Mouse (Mus musculus) limb, embryonic 15.5 days (tissue): ENCODE measurements around the gene Rgs8. TPM values are rescaled to one million over a fixed set of nuclear protein-coding genes. Genes with fewer than 3 reads are reported as not detected.

Experiments used
- ATAC-seq: fragments of 200-750 bp; cut with Nextera tagmentation; 2 replicates; pipeline ENCODE4 v1.8.0; 2017; ENCODE audit warnings: low read depth, moderate TSS enrichment; ENCODE audit not compliant: insufficient number of reproducible peaks, low FRiP score, low TSS enrichment
- H3K27ac ChIP-seq: fragments of 300-500 bp; sonication (generic); 2 replicates; pipeline ENCODE4 v1.5.1; 2015; ENCODE audit warnings: moderate library complexity, mild to moderate bottlenecking, inconsistent platforms
- H3K27me3 ChIP-seq: fragments of 300-500 bp; sonication (generic); 2 replicates; pipeline ENCODE4 v1.6.1; 2015; ENCODE audit warnings: inconsistent platforms
- H3K36me3 ChIP-seq: fragments of 300-500 bp; sonication (generic); 2 replicates; pipeline ENCODE4 v1.6.1; 2015; ENCODE audit warnings: inconsistent platforms
- H3K4me1 ChIP-seq: fragments of 300-500 bp; sonication (generic); 2 replicates; pipeline ENCODE4 v1.6.1; 2015; ENCODE audit warnings: inconsistent platforms
- H3K4me2 ChIP-seq: fragments of 300-500 bp; sonication (generic); 2 replicates; pipeline ENCODE4 v1.6.1; 2015; ENCODE audit warnings: mild to moderate bottlenecking, inconsistent platforms
- H3K4me3 ChIP-seq: fragments of 300-500 bp; sonication (generic); 2 replicates; pipeline ENCODE4 v1.5.1; 2015; ENCODE audit warnings: mild to moderate bottlenecking, inconsistent platforms
- H3K9ac ChIP-seq: fragments of 300-500 bp; sonication (generic); 2 replicates; pipeline ENCODE4 v1.6.1; 2015; ENCODE audit warnings: inconsistent platforms
- H3K9me3 ChIP-seq: fragments of 300-500 bp; sonication (generic); 2 replicates; pipeline ENCODE4 v1.6.1; 2016; ENCODE audit warnings: inconsistent platforms
- WGBS: fragments of 180-500 bp; shearing (Covaris S2); methylation state at CpG from one replicate; pipeline ENCODE4 v1.1.7; 2015; 5-methylcytosine and 5-hydroxymethylcytosine counted together
- polyA plus RNA-seq: library from polyadenylated mRNA; unstranded; fragments of >200 nt; fragmentation: Nextera tagmentation; extraction: Ambion mirVana; gene quantifications from 2 replicates; pipeline ENCODE4 v1.2.1, GENCODE M21; 2015

The Rgs8 gene
- polyA plus RNA-seq, 1 experiment from 2014 or later: 0.91 TPM

DNA sequence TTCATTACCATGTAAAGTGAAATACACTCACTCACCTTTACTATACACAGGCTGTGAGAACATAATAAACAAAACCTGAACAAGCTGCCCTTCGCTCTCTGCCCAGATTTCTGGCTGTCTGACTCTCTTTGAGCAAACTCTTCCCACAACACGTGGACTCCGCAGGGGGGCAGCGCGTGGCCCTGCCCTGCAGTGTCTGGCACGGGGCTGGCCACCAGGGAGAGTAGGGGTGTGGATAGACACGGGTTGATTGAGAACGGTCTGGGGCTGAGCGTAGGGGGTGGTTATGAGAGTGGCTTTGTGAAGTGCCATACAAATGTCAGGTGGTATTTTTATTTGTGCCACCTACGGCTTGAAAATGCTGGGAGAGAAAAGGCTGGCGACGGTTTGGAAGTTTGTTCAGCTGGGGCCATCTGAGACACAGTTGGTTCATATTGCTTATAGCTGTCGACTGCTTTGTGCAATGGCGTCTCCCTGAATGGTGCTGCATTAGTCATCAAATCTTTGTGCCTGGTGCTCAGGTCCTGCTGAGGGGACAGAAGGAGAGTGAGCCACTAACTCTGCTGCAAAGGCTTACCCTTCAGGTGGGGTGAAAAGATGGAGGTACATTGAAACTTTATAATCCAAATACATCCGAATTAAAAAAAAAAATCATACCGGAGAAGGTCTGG lies 44.9 kb downstream of the Rgs8 start:
- Histone ChIP-seq H3K9me3 (no peaks in the 10 kb centered on the region), H3K4me1 (peaks cover 29% of the 10 kb centered on the region), H3K4me2 (no peak overlapping the region), H3K36me3 (no peaks in the 10 kb centered on the region), H3K27ac (no peak overlapping the region), H3K9ac (no peak overlapping the region), H3K4me3 (no peak overlapping the region), H3K27me3 (no peaks in the 10 kb centered on the region)
- WGBS: 59% methylated on average over 16 of the region's 16 CpGs
- no peak for ATAC-seq

DNA sequence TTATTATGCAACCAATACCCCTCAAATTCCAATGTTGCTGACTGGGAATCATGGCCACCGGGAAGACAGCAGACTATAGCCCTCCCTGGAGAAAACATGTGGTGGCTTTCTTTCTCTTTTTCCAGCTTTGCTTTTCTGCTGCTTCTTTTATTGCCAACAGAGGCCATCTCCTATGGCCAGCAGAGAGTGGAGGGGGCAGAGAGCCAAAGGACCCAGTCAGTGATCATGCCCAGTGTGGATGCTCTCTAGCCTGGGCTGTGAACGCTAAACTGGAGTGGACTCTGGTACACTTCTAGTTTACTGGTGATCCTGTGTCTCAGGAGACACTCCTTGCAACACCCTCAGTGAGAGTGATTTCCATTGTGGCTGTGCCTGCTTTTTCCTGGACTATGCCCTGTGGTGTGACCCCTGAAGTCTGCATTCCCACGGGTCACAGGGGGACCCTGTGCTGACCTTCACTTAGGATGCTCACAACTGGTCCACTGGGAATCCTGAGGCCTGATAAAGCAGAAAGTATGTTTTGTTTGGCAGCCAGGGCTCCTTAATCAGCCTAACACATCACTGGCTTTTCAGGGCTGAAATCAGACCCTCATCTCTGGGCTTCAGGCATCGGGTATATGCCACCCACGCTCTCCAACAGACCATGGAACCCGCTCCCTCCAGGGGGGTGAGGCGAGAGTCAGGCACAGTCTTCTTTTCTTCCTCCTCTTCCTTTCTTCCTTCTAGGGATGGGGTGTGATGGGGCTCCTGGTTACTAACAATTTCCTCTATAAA lies 45.7 kb downstream of the Rgs8 start:
- no peak overlapping the region for H3K9ac ChIP-seq
- no peak for ATAC-seq
- no peak overlapping the region for H3K4me3 ChIP-seq
- no peaks in the 10 kb centered on the region for H3K27me3 ChIP-seq
- H3K36me3 ChIP-seq: no peaks in the 10 kb centered on the region
- 54% methylated on average over 7 of the region's 7 CpGs for whole genome bisulfite sequencing
- H3K4me2 ChIP-seq: no peak overlapping the region
- H3K4me1 ChIP-seq: peaks cover 37% of the 10 kb centered on the region
- H3K27ac ChIP-seq: no peak overlapping the region
- no peaks in the 10 kb centered on the region for H3K9me3 ChIP-seq

DNA sequence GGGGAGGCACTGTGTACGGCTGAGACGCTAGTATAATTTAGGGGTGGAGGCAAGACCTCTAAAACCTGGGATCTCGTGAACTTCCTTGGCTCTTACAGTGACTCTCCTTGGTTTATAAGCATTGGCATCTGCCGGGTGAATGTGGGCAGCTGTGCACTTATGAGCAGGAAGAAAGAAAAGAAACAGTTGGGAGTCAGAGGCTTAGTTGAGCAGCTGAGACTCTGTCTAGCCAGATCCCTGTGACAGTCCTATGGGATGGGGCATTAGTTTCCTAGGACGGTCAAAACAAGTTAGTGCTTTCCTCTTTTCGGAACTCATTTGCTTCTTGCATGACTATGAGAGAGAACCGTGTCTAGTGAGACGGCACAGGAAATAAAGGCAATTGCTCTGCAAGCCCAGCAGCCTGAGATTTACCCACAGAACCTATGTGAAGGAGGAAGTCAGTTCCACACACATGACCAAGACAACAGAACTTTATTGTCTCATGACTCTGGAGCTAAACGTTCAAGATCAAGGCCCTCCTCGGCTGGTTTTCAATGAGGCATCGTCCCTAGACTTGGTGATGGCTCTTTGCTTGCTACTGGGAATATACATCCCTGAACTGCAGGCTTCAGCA lies 47.7 kb downstream of the Rgs8 start:
- WGBS: 65% methylated on average over 11 of the region's 11 CpGs
- no peak overlapping the region for H3K4me3 ChIP-seq
- H3K4me1 ChIP-seq: peaks cover 53% of the 10 kb centered on the region
- H3K27ac ChIP-seq: no peak overlapping the region
- no peak for ATAC-seq
- H3K9me3 ChIP-seq: no peaks in the 10 kb centered on the region
- no peaks in the 10 kb centered on the region for H3K27me3 ChIP-seq
- no peak overlapping the region for H3K4me2 ChIP-seq
- no peaks in the 10 kb centered on the region for H3K36me3 ChIP-seq
- H3K9ac ChIP-seq: no peak overlapping the region

DNA sequence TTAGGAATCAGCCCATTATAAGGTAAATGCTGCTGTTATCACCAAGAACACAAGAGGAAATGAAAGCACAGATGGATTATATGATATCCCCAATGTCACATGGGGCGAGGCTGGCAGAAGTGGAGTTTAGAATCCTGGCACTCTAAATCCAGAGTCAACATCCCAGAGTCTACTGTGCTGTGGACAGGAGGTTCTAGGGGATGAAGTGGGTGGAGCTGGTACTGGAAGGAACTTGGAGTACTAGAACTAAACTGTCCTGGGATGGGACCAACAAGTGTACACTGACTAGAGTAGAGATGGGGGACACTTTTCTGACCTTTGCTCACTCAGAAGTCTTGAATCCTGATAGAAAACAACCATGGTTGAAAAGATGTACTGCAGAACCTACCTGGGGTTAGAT lies 48.6 kb downstream of the Rgs8 start:
- no peaks in the 10 kb centered on the region for H3K9me3 ChIP-seq
- WGBS: 83% methylated on average over 1 of the region's 1 CpGs
- H3K4me2 ChIP-seq: no peak overlapping the region
- no peak for ATAC-seq
- no peak overlapping the region for H3K27ac ChIP-seq
- H3K36me3 ChIP-seq: no peaks in the 10 kb centered on the region
- no peaks in the 10 kb centered on the region for H3K27me3 ChIP-seq
- H3K4me1 ChIP-seq: peaks cover 53% of the 10 kb centered on the region
- H3K9ac ChIP-seq: no peak overlapping the region
- H3K4me3 ChIP-seq: no peak overlapping the region

DNA sequence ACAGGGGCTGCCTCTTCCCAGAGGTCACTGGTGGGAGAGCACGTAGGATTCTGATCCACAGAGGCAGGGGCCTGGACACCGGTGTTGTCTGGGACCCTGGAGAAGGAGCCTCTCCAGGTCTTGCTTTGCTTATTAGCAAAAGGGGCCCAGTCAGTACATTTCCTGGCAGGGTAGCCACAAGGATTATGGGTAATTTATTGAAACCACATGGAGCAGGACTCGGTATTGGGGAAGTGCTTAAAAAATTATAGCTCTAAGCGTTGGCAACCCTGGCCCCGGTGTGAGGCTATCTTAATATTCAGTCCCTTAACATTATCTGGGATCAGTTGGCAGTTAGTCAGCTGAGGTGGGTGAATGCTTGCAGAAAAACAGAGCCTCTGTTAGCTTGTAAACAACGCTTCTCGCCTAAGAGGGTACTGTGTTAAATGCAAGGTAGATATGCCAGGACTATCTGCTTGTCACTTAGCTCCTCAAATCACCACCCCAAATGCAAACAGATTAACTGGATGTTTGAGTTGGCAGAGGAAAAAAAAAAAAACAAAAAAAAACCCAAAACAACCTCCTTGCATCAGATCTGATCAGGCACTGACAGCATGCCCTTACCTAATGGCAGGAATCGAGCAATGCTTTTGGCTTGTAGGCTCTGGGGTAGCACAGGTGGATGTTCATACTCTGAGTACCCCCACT lies 49.5 kb downstream of the Rgs8 start:
- no peak overlapping the region for H3K9ac ChIP-seq
- H3K4me2 ChIP-seq: no peak overlapping the region
- no peak for ATAC-seq
- WGBS: 36% methylated on average over 8 of the region's 8 CpGs
- H3K4me1 ChIP-seq: peaks cover 53% of the 10 kb centered on the region
- no peaks in the 10 kb centered on the region for H3K36me3 ChIP-seq
- no peak overlapping the region; the same call in 1 of the 2 replicates for H3K27ac ChIP-seq
- no peak overlapping the region for H3K4me3 ChIP-seq
- H3K27me3 ChIP-seq: no peaks in the 10 kb centered on the region
- H3K9me3 ChIP-seq: no peaks in the 10 kb centered on the region

DNA sequence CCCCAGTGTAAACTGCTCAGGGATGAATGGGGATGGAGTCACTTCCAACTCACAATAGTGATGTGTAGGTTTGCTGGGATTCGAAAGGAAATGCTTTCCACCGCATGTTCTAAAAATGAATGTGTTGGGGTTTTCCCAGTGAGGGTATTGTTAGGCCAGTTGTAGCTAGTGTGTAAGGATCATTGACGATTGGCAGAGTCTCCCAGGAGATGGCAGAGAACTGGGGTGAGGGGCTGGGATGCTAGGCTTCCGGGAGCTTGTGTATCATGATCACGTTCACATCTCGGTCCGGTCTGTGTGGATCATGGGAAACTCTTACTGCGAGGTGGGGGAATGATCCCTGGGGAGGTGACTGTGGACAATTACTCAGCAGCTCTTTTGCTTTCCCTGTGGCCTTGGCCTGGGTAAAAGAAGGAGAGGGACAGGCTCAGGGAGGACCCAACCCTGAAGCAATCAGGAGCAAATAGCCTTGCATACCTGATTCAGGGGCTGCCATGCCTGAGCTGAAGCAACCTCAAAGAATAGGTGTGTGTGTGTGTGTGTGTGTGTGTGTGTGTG lies 50.1 kb downstream of the Rgs8 start:
- Histone ChIP-seq H3K9me3 (no peaks in the 10 kb centered on the region), H3K27ac (peak overlapping the region; percentile 43), H3K9ac (no peak overlapping the region)

DNA sequence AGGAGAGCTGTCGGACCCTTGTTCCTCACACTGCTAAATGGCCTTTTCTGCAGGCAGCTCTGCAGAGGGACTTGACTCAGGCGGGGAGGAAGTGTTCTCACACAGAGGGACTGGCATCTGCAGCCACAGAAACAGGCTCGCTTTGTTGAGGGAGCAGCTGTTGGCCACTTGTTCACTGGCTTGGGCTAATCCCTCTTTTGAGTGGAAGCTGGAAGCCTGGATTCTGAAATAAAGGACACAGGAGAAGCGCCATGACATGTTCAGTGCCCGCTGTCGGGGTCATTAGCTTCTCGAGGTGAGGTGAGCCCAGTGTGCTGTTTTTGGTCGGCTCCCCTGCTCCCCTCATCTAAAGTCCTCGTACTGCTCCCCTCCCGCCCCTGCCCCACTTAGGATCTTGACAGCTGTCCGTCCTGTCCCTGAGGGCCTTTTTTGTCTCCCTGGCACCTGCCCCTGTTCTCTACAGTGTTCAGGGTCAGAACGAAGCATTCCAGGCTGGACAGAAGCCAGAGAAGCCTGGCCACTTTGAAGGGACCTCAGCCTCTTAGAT lies 50.7 kb downstream of the Rgs8 start:
- Histone ChIP-seq H3K4me3 (no peak overlapping the region), H3K4me2 (no peak overlapping the region), H3K27me3 (no peaks in the 10 kb centered on the region), H3K36me3 (no peaks in the 10 kb centered on the region), H3K9ac (no peak overlapping the region), H3K9me3 (no peaks in the 10 kb centered on the region), H3K4me1 (peaks cover 47% of the 10 kb centered on the region), H3K27ac (peak overlapping the region; percentile 43)
- peak; percentile 59; the same call in 1 of the 2 replicates for ATAC-seq
- 16% methylated on average over 12 of the region's 12 CpGs for WGBS

More for the DNA sequence above, 50.1 kb downstream of the Rgs8 start:
- ATAC-seq: no peak
- no peaks in the 10 kb centered on the region for H3K36me3 ChIP-seq
- no peaks in the 10 kb centered on the region for H3K27me3 ChIP-seq
- 63% methylated on average over 8 of the region's 8 CpGs for WGBS
- no peak overlapping the region for H3K4me3 ChIP-seq
- peaks cover 51% of the 10 kb centered on the region for H3K4me1 ChIP-seq
- no peak overlapping the region for H3K4me2 ChIP-seq

DNA sequence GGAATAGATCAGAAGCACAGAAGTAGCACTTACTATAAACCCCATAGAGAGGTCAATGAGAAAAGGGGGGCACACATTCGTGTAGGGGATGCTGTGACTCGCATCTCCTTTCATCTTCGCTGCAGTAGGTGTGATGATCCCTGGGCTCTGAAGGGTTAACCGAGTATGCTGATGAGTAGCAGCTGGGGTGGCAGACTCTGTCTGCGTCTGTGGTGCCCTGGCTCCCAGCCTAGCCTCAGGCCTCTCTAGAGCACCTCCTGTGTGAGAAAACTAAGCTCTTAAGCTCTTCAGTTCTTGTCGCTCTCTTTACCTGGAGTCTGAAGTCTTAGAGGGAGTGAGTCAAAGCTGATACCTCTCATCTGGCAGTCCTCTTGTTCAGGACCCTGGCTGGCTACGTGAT lies 51.3 kb downstream of the Rgs8 start:
- H3K27me3 ChIP-seq: no peaks in the 10 kb centered on the region
- no peaks in the 10 kb centered on the region for H3K9me3 ChIP-seq
- H3K4me3 ChIP-seq: no peak overlapping the region
- 14% methylated on average over 7 of the region's 7 CpGs for WGBS
- ATAC-seq: no peak
- no peak overlapping the region for H3K9ac ChIP-seq
- H3K4me2 ChIP-seq: no peak overlapping the region
- no peak overlapping the region for H3K27ac ChIP-seq
- no peaks in the 10 kb centered on the region for H3K36me3 ChIP-seq
- H3K4me1 ChIP-seq: peaks cover 40% of the 10 kb centered on the region

DNA sequence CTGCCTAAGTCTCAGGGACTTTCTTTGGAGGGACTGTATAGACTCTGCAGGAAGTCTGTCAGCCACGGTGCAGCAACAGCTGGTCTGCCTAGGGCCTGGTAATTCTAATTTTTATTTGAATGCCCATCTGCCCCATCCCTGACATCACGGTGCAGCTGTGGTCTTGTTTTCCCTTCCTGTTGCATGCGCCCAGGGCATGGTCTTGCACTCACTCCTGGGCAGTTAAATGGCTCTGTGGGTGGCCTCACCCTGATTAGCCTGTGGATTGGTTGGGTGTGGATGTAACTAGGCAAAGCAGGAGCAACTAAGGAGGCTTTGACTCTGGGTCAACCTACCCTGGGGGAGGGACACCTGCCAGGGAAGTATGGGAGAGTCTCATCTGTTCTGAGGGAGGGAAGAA lies 52.2 kb downstream of the Rgs8 start:
- H3K27ac ChIP-seq: no peak overlapping the region
- no peaks in the 10 kb centered on the region for H3K9me3 ChIP-seq
- no peak overlapping the region for H3K4me2 ChIP-seq
- 37% methylated on average over 3 of the region's 3 CpGs for WGBS
- ATAC-seq: no peak
- peaks cover 40% of the 10 kb centered on the region for H3K4me1 ChIP-seq
- H3K9ac ChIP-seq: no peak overlapping the region
- no peaks in the 10 kb centered on the region for H3K27me3 ChIP-seq
- no peaks in the 10 kb centered on the region for H3K36me3 ChIP-seq
- H3K4me3 ChIP-seq: no peak overlapping the region

DNA sequence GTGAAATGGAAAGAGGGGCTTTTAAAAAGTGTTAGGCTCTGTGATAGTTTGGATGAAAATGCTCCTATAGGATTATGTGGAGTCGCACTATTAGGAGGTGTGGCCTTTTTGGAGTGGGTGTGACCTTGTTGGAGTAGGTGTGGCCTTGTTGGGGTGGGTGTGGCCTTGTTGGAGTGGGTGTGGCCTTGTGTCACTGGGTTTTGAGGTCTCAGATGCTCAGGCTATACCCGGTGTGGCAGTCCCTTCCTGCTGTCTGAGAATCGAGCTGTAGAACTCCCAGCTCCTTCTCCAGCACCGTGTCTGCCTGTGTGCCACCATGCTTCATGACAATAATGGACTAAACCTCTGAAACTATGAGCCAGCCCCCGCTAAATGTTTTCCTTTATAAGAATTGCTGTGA lies 55.8 kb downstream of the Rgs8 start:
- no peaks in the 10 kb centered on the region for H3K27me3 ChIP-seq
- no peaks in the 10 kb centered on the region for H3K9me3 ChIP-seq
- H3K36me3 ChIP-seq: no peaks in the 10 kb centered on the region
- no peak overlapping the region for H3K4me3 ChIP-seq
- H3K4me1 ChIP-seq: peaks cover 18% of the 10 kb centered on the region
- 76% methylated on average over 5 of the region's 5 CpGs for WGBS
- no peak for ATAC-seq
- no peak overlapping the region for H3K9ac ChIP-seq
- no peak overlapping the region for H3K27ac ChIP-seq
- H3K4me2 ChIP-seq: no peak overlapping the region

DNA sequence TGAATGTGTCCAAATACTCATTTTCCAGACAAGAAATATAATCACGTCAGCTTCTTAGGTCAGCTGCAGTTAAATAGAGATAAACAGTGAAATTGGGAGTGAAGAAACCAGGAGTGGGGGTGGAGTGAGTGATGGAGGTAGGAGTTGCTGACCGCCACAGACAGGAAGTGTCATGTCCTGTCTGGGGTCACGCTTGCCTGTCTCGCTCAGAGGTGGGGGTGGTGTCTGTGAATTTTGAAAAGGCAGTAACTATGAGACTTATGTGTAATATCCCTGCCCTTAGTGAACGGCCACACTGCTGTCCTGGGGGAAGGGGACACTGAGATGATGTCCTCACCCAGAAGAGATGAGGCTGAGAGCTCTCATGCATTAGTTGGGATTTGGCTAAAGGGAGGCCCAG lies 56.6 kb downstream of the Rgs8 start:
- no peak overlapping the region for H3K4me2 ChIP-seq
- no peak overlapping the region for H3K27ac ChIP-seq
- H3K9ac ChIP-seq: no peak overlapping the region
- peaks cover 9% of the 10 kb centered on the region for H3K4me1 ChIP-seq
- no peak for ATAC-seq
- H3K27me3 ChIP-seq: no peaks in the 10 kb centered on the region
- H3K9me3 ChIP-seq: no peaks in the 10 kb centered on the region
- 70% methylated on average over 5 of the region's 5 CpGs for WGBS
- no peak overlapping the region for H3K4me3 ChIP-seq
- H3K36me3 ChIP-seq: no peaks in the 10 kb centered on the region
